Mouse (Mus musculus): Measurements from ENCODE around the gene Hmcn2.

DNA sequence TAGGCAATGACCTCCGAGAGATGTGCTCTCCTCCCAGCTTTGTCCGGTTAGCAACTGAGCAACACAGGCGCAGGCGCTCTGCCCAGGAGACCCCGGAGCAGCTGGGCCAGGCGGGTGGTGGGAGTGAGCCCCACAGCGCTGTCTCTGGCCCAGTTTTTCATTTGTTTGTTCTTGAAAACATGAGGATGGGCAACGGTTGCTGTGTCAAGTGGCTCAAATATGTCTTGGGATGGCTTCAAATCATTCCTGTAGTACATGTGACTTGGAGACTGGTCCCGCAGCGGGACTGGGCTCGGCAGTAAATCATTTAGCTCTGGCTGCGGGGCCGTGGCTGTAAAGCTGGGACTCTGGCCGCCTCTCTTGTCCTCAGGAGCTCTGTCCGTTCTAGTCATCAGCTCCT lies 4.7 kb upstream of the Hmcn2 start:
- TF ChIP-seq CTCF (IDR thresholded peaks at IDR 0.05) = no peak
- no peak for TF ChIP-seq POLR2A (IDR thresholded peaks at IDR 0.05; ENCODE audit: insufficient read depth, low read depth, low read length)
- TF ChIP-seq EP300 (IDR thresholded peaks at IDR 0.05; ENCODE audit: insufficient read depth, low read depth, low read length) = no peak

Data from heart, adult 2 months (tissue).